Mouse (Mus musculus) liver, adult (tissue): ENCODE measurements around the gene Slc35g3.

Experiments used
- GATA4 ChIP-seq: IDR thresholded peaks from 2 replicates; pipeline ENCODE4 v1.6.1; 2014; ENCODE audit warnings: mild to moderate bottlenecking, low read length; ENCODE audit not compliant: insufficient replicate concordance

Gene Slc35g3

DNA sequence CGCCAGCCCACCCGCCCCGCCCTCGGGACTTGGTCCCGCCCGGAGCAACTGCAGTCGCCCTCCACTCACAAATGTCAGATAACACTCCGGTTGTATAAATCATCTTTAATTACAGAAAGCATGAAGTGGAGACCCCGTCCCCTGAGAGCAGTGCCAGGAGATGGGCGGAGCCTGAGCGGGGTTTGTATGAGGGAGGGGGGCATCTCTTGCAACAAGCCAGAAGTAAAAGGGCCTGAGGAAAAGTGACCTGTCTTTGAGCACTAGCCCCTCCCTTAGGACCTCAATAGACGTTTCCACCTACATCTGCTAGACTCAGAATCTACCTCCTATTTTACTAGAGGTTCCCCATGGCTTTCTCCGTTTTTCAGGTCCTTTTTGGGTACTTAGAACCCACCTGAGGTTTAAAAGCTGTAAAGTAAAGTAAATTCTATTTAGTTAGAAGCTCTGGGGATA, 34.2 kb upstream of the Slc35g3 start:
- no peak for TF ChIP-seq GATA4

DNA sequence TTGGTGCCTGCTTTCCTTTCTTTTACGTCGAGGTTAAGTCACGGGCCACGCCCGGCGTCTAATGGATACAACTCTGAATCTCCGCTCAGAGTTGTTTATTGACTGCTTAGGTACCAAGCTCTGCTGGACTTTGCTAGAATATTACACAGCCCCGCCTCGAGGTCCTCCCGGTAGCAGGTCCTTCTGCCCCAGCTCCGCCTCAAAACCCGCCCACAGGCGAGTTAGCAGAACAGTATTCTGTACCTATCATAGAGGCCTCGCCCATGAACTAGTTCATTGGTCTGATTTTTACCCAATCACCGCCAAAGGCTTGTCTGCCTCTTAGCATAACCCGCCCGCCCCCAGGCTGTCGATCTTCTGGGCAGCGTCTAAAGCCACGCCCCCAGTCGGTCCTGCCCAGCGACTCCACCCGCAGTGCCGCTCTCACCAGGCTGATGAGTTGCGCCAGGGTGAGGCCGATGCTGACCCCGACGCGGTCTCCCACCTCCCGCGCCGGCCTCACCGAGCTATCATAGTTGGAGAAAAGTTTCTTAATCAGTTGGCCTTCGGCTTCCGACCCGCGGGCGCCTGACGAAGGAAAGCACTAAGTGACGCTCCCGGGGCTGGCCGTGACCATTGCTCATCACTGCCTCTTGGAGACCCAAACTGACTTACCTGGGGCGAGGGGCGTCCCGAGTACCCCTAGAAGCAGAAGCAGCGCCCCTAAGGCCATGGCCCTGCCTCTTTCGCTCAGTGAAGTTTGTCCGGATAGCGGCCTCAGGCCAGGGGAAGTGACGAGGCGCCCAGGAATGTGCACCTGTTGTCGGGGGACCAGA, 33.6 kb upstream of the Slc35g3 start, which contains the start of gene Chrnb1:
Gene Chrnb1 (minus strand): TSS at position 776 of the 815 bp plus-strand sequence.
- no peak for TF ChIP-seq GATA4

DNA sequence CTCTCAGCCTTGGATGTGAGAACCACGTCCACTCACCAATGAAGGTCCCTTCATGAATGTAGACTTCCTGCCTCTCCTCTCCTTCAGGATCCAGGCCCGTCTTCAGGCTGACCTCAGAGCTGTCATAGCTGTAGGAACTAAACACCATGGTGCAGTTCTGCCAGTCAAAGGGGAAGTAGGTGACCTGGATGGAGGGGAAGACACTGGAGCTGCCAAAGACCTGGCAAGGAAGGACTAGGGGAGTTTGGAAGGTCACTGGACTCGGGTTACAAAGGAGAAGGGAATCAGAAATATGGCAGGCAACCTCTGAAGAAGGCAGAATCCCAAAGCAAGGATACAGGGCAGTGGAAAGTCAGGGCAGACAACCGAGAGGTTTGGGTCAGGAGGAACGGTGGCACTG, 31.7 kb upstream of the Slc35g3 start:
- no peak for TF ChIP-seq GATA4

DNA sequence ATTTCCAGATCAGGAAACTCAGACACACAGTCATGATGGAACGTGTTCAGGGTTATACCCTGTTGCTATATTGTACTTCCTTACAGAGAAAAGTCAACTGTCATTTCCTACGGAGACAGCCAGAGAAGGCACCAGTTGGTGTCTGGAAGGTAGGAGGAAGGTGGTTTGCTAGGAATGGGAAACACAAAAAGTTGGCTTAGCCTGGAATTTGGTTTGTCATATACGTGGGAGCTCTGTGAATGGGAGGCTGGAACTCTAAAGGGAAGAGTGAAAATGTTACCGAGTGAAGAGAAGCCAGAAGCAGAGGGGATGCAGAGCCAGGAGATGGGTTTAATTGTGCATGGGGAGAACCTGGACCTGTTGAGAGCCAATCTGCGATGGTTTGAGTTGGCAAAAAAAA, 29.7 kb upstream of the Slc35g3 start:
- no peak for TF ChIP-seq GATA4

DNA sequence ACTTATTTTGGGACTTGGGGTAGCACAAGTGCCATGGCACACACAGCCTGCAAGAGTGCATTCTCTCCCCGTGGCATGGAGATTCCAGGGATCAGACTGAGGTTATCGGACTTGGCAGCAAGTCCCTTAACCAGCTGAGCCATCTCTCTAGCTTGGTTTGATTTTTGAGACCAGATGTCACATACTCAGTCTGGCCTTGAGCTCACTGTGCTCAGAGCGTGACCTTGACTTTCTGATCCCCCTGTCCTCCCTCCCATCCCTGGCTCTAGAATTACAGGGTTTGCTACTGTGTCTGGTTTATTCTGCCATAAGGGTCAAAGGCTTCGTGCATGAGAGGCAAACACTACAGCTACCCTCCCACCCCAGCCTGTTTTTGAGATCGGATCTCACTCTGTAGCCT, 27.7 kb upstream of the Slc35g3 start:
- no peak for TF ChIP-seq GATA4

DNA sequence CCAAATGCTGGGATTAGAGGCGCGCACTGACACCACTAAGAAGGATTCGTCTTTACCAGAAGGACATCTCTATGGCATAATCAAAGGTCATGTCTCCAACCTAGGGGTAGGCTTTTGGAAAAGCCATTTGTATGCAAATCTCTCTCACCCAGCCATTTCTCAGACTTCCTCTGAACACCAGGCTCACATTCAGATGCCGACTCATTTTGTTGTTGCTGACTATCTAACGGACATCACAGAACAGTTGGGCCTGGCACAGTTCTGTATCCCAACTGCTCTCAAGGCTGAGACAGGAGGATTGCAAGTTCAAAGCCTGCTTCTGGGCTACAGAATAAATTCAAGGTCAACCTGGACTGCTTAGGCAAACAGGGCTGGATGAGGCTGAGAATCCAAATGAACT, 25.5 kb upstream of the Slc35g3 start:
- TF ChIP-seq GATA4 = no peak

DNA sequence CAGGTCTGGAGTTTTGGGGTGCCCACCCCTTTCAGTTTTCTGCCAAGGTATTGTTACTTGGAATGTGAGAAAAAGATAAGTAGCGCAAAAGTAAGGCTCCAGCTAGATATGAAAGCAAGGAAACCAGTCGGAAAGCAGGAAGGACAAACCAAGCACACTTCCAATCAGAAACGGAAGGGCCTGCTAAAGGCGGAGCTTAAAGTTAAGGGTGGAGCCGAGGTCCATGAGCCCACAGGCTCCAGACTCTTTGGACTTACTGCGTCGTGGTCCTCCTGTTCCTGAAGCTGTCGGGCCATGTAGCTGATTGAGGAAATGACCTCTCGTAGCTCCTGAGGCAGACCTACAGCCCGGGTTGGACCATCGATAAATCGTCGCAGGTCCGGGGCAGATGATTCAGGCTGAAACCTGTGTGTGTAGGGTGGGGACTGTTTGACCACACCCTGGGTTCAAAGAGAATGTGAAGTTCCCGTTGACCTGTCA, 23.1 kb upstream of the Slc35g3 start:
- no peak; the same call in 1 of the 2 replicates for TF ChIP-seq GATA4

DNA sequence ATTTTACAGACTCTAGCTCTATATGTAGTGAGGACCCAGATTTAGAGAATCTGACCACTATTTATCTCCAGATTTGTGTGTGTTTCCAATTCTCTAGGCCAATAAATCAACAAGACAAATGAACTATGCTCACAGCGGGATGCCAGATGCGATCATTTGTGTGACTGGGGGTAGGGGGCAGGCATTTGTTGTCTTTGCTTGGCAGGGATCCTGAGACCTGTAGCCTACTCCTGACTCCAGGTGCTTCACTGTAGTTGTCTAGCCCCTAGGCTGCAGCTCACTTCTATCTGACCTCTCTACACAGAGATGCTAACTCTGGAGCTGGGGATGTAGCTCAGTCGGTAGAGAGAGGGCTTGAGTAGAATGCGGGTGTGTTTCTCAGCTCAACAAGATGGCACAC, 20.1 kb upstream of the Slc35g3 start:
- no peak for TF ChIP-seq GATA4

DNA sequence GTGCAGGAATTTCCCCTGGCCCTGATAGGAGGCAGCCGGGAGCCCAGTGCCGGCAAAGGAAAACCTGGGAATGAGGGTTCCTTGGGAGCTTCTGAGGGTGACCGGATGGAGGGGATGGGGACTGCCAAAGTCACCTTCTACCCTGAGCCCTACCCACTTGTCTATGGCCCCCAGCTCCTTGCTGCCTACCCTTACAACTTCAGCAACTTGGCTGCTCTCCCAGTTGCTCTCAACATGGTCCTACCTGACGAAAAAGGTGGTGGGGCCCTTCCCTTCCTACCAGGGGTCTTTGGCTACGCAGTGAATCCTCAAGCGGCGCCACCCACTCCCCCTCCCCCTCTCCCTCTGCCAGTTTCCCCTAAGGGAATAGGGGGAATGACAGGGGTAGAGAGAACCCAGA, 17.2 kb upstream of the Slc35g3 start:
- no peak for TF ChIP-seq GATA4

DNA sequence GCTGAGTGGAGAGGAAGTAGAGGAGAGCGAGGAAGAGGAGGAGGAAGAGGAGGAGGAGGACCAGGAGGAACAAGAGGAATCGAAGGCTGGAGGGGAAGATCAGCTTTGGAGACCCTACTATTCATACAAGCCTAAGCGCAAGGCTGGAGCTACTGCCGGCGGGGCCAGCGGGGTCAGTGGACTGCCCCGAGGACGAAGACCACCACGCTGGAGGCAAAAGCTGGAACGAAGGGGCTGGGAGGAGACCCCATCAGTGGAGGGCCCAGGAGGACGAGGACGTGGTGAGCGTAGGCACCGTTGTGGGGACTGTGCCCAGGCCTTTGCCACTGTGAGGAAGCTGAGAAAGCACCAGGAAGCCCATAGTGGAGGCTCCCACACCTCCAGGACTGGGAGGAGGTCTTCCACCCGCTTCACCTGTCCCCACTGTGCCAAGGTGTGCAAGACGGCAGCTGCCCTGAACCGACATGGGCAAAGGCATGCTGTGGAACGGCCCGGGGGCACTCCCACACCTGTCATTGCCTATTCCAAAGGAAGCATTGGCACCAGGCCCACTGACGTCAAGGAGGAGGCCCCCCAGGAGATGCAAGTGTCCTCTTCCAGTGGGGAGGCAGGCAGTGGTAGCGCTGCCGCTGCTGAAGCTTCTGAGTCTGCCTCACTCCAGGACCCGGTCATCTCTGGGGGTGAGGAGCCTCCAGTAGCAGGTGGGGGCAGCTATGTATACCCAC, 16.7 kb upstream of the Slc35g3 start:
- no peak for TF ChIP-seq GATA4

DNA sequence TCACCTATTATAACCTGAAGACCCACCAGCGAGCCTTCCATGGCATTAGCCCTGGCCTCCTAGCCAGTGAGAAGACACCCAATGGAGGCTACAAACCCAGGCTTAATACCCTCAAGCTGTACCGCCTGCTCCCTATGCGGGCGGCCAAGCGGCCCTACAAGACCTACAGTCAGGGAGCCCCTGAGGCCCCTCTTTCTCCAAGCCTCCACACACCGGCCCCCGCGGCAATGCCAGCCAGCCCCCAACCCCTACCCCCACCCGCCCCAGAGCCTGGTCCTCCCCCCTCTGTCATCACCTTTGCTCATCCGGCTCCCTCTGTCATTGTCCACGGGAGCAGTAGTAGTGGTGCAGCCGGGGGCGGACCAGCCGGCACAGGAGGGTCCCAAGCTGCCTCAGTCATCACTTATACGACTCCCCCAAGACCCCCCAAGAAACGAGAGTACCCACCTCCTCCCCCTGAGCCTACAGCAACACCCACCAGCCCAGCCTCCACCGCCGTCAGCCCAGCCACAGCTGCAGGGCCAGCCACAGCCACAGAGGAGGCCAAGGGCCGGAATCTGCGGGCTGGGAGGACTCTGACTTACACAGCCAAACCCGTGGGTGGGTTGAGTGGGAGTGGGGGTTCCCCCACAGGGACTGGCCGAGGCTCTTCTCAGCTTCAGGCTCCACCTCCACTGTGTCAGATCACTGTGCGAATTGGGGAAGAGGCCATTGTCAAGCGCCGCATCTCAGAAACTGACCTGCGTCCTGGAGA, 15.9 kb upstream of the Slc35g3 start:
- no peak for TF ChIP-seq GATA4

DNA sequence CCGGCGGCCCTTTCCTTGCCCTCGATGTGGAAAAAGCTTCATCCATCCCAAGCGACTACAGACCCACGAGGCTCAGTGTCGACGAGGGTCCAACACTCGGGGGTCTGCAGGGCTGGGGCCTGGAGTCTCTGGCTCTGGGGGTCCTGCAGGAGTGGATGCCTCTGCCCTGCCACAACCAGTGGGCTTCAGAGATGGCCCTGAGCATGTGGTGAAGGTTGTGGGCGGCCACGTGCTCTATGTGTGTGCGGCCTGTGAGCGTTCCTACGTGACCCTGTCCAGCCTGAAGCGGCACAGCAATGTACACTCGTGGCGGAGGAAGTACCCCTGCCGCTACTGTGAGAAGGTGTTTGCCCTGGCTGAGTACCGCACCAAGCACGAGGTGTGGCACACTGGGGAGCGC, 14.7 kb upstream of the Slc35g3 start:
- no peak for TF ChIP-seq GATA4

DNA sequence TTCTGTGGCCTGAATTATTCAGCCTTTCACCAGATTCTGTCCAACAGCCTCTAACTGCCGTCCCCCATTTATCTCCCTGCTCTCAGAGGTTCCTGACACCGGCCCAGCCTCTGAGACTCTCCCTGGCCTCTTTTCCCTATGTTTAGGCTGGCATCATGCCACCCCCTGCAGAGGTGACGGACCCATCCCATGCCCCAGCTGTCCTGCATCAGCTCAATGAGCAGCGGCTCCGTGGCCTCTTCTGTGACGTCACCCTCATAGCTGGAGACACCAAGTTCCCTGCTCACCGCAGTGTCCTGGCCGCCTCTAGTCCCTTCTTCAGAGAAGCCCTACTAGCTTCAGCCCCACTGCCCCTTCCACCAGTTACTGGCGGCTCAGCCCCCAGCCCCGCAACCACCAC, 13.9 kb upstream of the Slc35g3 start:
- TF ChIP-seq GATA4 = no peak

DNA sequence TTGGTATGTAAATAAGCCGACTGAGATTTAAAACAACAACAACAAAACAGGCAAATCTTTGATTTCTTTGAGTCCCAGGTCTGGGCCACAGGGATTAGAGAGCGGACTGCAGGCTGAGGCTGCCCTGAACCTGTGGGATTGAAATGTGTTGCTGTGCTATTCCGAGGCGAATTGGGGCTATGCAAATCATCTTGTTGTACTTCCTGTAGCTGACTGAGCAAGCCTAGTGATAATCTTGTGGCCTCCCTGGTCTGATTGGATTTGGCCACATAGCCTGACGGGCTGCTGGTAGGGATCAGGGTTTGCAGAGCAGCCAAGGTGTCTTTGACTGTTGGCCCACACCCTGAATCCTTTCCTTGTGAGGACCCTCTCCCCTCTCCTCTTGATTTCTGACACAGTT, 13.2 kb upstream of the Slc35g3 start:
- no peak for TF ChIP-seq GATA4

DNA sequence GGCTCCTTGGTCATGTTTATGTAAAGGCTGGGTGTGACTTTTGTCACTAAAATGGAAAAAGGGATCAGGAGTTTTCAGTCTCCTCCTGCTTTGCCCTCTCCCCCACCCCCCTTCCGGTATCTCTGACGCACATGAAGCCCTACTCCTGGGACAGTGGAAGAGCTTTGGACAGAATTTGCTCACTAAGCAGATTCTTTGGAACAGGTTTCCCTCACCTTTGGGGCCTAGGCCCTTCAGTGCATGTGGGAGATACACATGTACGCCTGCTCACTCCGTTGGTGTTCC, 5.8 kb upstream of the Slc35g3 start:
- TF ChIP-seq GATA4 = no peak

DNA sequence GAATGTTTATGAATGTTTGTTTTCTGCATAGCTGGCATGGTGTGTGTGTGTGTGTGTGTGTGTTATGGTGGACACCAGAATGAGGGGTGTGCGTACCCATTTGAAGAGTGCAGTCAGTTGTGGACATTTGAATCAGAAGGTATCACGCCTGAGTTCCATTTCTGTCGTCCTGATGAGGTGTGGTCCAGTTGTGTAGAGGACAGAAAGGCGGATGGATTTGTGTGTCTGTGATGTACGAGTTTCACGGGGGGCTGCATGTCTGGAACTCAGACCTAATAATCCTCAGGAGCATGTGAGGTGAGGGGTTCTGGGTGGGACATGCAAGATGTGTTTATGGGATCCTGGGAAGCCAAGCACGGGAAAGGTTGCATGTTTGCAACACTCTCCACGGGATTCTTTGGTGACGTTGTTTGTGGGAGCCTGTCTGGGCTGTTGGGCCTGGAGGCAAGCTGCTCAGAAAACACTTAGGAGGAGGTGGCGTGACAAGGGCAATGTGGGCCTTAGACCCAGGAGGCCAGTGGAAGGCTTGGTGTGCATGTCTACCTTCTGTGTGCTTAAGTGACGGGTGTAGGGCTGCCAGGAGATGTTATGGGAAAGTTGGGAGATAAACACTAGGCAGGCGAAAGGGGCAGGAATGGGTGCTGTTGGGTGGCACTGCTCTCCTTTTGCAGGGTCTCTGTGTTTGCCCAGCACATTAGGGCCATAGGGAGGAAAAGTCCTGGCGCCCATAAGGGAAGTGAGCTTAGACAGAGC, 5.3 kb upstream of the Slc35g3 start:
- TF ChIP-seq GATA4 = no peak

DNA sequence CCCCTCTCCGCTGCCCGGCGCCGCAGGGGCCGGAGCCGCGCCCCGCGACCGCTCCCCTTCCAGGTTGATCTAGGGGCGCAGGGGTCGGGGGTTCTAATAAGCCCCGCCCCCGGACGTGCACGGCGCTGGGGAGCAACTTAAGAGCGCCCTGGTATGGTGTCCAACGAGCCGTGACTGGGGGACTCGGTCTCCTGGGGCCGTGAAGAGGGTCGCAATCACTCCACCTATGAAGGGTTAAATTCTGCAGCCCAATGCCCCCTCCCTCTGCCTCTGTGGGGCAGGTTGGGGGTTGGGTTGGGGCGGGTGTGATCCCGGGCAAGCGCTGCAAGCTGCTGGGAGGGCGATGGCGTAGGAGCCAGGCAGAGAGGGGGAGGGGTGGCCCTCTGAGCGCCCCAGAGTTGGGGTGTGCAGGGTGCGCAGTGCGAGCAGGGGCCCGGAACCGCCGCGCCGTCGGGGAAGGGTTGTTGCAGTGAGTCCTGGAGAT, 4.4 kb upstream of the Slc35g3 start:
- TF ChIP-seq GATA4 = no peak
